Mouse (Mus musculus) liver, embryonic 15.5 days (tissue): ENCODE results near the gene Psmb8. TPM values are rescaled to one million over a fixed set of nuclear protein-coding genes. Genes with fewer than 3 reads are reported as not detected.

Experiments
- ATAC-seq: fragments of 200-750 bp; cut with Nextera tagmentation; 2 replicates; pipeline ENCODE4 v1.8.0; 2017; ENCODE audit warnings: moderate number of reproducible peaks, mild to moderate bottlenecking, moderate library complexity; ENCODE audit not compliant: insufficient read depth
- H3K27ac ChIP-seq: fragments of 300-500 bp; sonication (generic); replicated peaks from 2 replicates; pipeline ENCODE4 v1.5.1; 2015; ENCODE audit warnings: mild to moderate bottlenecking, inconsistent platforms
- H3K27me3 ChIP-seq: fragments of 300-500 bp; sonication (generic); 2 replicates; pipeline ENCODE4 v1.6.1; 2015; ENCODE audit warnings: mild to moderate bottlenecking, inconsistent platforms
- H3K36me3 ChIP-seq: fragments of 300-500 bp; sonication (generic); replicated peaks from 2 replicates; pipeline ENCODE4 v1.6.1; 2015; ENCODE audit warnings: moderate library complexity, mild to moderate bottlenecking, inconsistent platforms
- H3K4me1 ChIP-seq: fragments of 300-500 bp; sonication (generic); replicated peaks from 2 replicates; pipeline ENCODE4 v1.6.1; 2015; ENCODE audit warnings: inconsistent platforms
- H3K4me2 ChIP-seq: fragments of 300-500 bp; sonication (generic); 2 replicates; pipeline ENCODE4 v1.6.1; 2015; ENCODE audit warnings: moderate library complexity, mild to moderate bottlenecking, inconsistent platforms
- H3K4me3 ChIP-seq: fragments of 300-500 bp; sonication (generic); replicated peaks from 2 replicates; pipeline ENCODE4 v1.5.1; 2015; ENCODE audit warnings: mild to moderate bottlenecking, inconsistent platforms
- H3K9ac ChIP-seq: fragments of 300-500 bp; sonication (generic); 2 replicates; pipeline ENCODE4 v1.6.1; 2015; ENCODE audit warnings: moderate library complexity, mild to moderate bottlenecking, inconsistent platforms
- H3K9me3 ChIP-seq: fragments of 300-500 bp; sonication (generic); replicated peaks from 2 replicates; pipeline ENCODE4 v1.6.1; 2016; ENCODE audit warnings: inconsistent platforms
- WGBS: fragments of 180-500 bp; shearing (Covaris S2); methylation state at CpG from one replicate; pipeline ENCODE4 v1.1.7; 2015; ENCODE audit warnings: mixed read lengths; ENCODE audit not compliant: insufficient replicate concordance; 5-methylcytosine and 5-hydroxymethylcytosine counted together
- polyA plus RNA-seq: library from polyadenylated mRNA; unstranded; fragments of >200 nt; fragmentation: Nextera tagmentation; extraction: Ambion mirVana; gene quantifications from 2 replicates; pipeline ENCODE4 v1.2.1, GENCODE M21; 2015

Psmb8 gene
- polyA plus RNA-seq, result 21.9 and 22.8 TPM in 2 replicates

GRCm38 (mm10) chr17:34196941-34197894 is at the start of gene Psmb8:
TSS of gene Psmb8 (plus strand) at chr17:34197721.
- H3K27ac ChIP-seq, result no peak within 1 kb of the TSS
- H3K9me3 ChIP-seq, result no peaks in the 10 kb centered on the region
- peak within 1 kb of the TSS; percentile 58 for H3K4me3 ChIP-seq
- peak; percentile 34; the same call in 1 of the 2 replicates for ATAC-seq
- peak within 1 kb of the TSS; percentile 35; the same call in 1 of the 2 replicates for H3K9ac ChIP-seq
- WGBS, result 3% methylated on average over 41 of the region's 41 CpGs
- H3K4me2 ChIP-seq, result peak within 1 kb of the TSS; percentile 73
- H3K36me3 ChIP-seq, result no peaks in the 10 kb centered on the region
- peaks cover 69% of the 10 kb centered on the region for H3K27me3 ChIP-seq
- peaks cover 16% of the 10 kb centered on the region for H3K4me1 ChIP-seq

- WGBS, result 42% methylated on average over 4 of the region's 4 CpGs
- Histone ChIP-seq H3K27me3 (no peaks in the 10 kb centered on the region), H3K4me2 (no peak within 1 kb of the TSS), H3K4me3 (no peak within 1 kb of the TSS), H3K9ac (no peak within 1 kb of the TSS), H3K36me3 (no peaks in the 10 kb centered on the region), H3K4me1 (no peaks in the 10 kb centered on the region), H3K27ac (no peak within 1 kb of the TSS), H3K9me3 (no peaks in the 10 kb centered on the region)
- no peak for ATAC-seq
Measured at GRCm38 (mm10) chr17:34152923-34153322, 44.6 kb upstream of the Psmb8 start, which contains the start of gene H2-DMb1. TSS of gene H2-DMb1 (plus strand) at chr17:34153072.

- H3K27ac ChIP-seq, result no peak overlapping the region
- no peak overlapping the region for H3K4me3 ChIP-seq
- H3K27me3 ChIP-seq, result no peaks in the 10 kb centered on the region
- no peaks in the 10 kb centered on the region for H3K4me1 ChIP-seq
- no peak for ATAC-seq
- 48% methylated on average over 5 of the region's 5 CpGs for WGBS
- no peak overlapping the region for H3K4me2 ChIP-seq
- no peak overlapping the region for H3K9ac ChIP-seq
- no peaks in the 10 kb centered on the region for H3K9me3 ChIP-seq
- no peaks in the 10 kb centered on the region for H3K36me3 ChIP-seq
Measured at GRCm38 (mm10) chr17:34155534-34155933, 42.0 kb upstream of the Psmb8 start.

- Histone ChIP-seq H3K9me3 (no peaks in the 10 kb centered on the region), H3K4me3 (no peak overlapping the region), H3K36me3 (no peaks in the 10 kb centered on the region), H3K4me1 (no peaks in the 10 kb centered on the region), H3K4me2 (no peak overlapping the region), H3K27ac (no peak overlapping the region), H3K27me3 (no peaks in the 10 kb centered on the region), H3K9ac (no peak overlapping the region)
- 40% methylated on average over 9 of the region's 9 CpGs for WGBS
- no peak for ATAC-seq
Measured at GRCm38 (mm10) chr17:34164202-34164895, 33.2 kb upstream of the Psmb8 start.

GRCm38 (mm10) chr17:34165033-34165730 is 32.3 kb upstream of the Psmb8 start:
- Histone ChIP-seq H3K27me3 (no peaks in the 10 kb centered on the region), H3K4me3 (no peak overlapping the region), H3K4me2 (no peak overlapping the region), H3K36me3 (no peaks in the 10 kb centered on the region), H3K4me1 (no peaks in the 10 kb centered on the region), H3K9ac (no peak overlapping the region), H3K9me3 (no peaks in the 10 kb centered on the region), H3K27ac (no peak overlapping the region)
- 28% methylated on average over 6 of the region's 6 CpGs for WGBS
- no peak for ATAC-seq

- no peak overlapping the region for H3K4me3 ChIP-seq
- H3K9me3 ChIP-seq, result no peaks in the 10 kb centered on the region
- no peak overlapping the region for H3K9ac ChIP-seq
- peaks cover 10% of the 10 kb centered on the region; the same call in 1 of the 2 replicates for H3K4me1 ChIP-seq
- H3K36me3 ChIP-seq, result no peaks in the 10 kb centered on the region
- 2% methylated on average over 2 of the region's 2 CpGs for WGBS
- H3K27ac ChIP-seq, result no peak overlapping the region
- ATAC-seq, result no peak
- H3K27me3 ChIP-seq, result no peaks in the 10 kb centered on the region; the same call in 1 of the 2 replicates
- no peak overlapping the region for H3K4me2 ChIP-seq
Measured at GRCm38 (mm10) chr17:34169279-34169678, 28.2 kb upstream of the Psmb8 start.

GRCm38 (mm10) chr17:34170487-34170876 is 27.0 kb upstream of the Psmb8 start:
- WGBS, result 6% methylated on average over 4 of the region's 4 CpGs
- H3K9me3 ChIP-seq, result no peaks in the 10 kb centered on the region

GRCm38 (mm10) chr17:34170877-34171498 is 26.5 kb upstream of the Psmb8 start:
- H3K27ac ChIP-seq, result no peak overlapping the region
- no peaks in the 10 kb centered on the region for H3K9me3 ChIP-seq
- peak; percentile 47; the same call in 1 of the 2 replicates for ATAC-seq
- WGBS, result 15% methylated on average over 13 of the region's 13 CpGs
- H3K9ac ChIP-seq, result no peak overlapping the region
- no peaks in the 10 kb centered on the region; the same call in 1 of the 2 replicates for H3K27me3 ChIP-seq
- peaks cover 10% of the 10 kb centered on the region; the same call in 1 of the 2 replicates for H3K4me1 ChIP-seq
- H3K4me2 ChIP-seq, result peak overlapping the region; percentile 58
- no peaks in the 10 kb centered on the region for H3K36me3 ChIP-seq
- H3K4me3 ChIP-seq, result peak overlapping the region; percentile 11; the same call in 1 of the 2 replicates

More at GRCm38 (mm10) chr17:34170487-34170876, 27.0 kb upstream of the Psmb8 start:
- Histone ChIP-seq H3K9ac (no peak overlapping the region), H3K36me3 (no peaks in the 10 kb centered on the region), H3K4me2 (no peak overlapping the region), H3K27me3 (no peaks in the 10 kb centered on the region; the same call in 1 of the 2 replicates), H3K4me3 (no peak overlapping the region), H3K27ac (no peak overlapping the region), H3K4me1 (peaks cover 10% of the 10 kb centered on the region; the same call in 1 of the 2 replicates)
- ATAC-seq, result no peak

- Histone ChIP-seq H3K27ac (no peak overlapping the region), H3K27me3 (no peaks in the 10 kb centered on the region; the same call in 1 of the 2 replicates), H3K4me2 (no peak overlapping the region), H3K4me1 (peaks cover 10% of the 10 kb centered on the region; the same call in 1 of the 2 replicates), H3K9me3 (no peaks in the 10 kb centered on the region), H3K36me3 (no peaks in the 10 kb centered on the region), H3K9ac (no peak overlapping the region), H3K4me3 (no peak overlapping the region)
- WGBS, result 78% methylated on average over 5 of the region's 5 CpGs
- ATAC-seq, result no peak
Measured at GRCm38 (mm10) chr17:34172528-34172927, 25.0 kb upstream of the Psmb8 start.

- Histone ChIP-seq H3K36me3 (no peaks in the 10 kb centered on the region), H3K4me2 (no peak overlapping the region), H3K4me3 (no peak overlapping the region), H3K27me3 (no peaks in the 10 kb centered on the region; the same call in 1 of the 2 replicates), H3K9ac (no peak overlapping the region), H3K27ac (no peak overlapping the region), H3K4me1 (peaks cover 10% of the 10 kb centered on the region; the same call in 1 of the 2 replicates), H3K9me3 (no peaks in the 10 kb centered on the region)
- no peak for ATAC-seq
- WGBS, result 24% methylated on average over 1 of the region's 1 CpGs
Measured at GRCm38 (mm10) chr17:34174075-34174474, 23.4 kb upstream of the Psmb8 start.
